In the genomic region with DNA sequence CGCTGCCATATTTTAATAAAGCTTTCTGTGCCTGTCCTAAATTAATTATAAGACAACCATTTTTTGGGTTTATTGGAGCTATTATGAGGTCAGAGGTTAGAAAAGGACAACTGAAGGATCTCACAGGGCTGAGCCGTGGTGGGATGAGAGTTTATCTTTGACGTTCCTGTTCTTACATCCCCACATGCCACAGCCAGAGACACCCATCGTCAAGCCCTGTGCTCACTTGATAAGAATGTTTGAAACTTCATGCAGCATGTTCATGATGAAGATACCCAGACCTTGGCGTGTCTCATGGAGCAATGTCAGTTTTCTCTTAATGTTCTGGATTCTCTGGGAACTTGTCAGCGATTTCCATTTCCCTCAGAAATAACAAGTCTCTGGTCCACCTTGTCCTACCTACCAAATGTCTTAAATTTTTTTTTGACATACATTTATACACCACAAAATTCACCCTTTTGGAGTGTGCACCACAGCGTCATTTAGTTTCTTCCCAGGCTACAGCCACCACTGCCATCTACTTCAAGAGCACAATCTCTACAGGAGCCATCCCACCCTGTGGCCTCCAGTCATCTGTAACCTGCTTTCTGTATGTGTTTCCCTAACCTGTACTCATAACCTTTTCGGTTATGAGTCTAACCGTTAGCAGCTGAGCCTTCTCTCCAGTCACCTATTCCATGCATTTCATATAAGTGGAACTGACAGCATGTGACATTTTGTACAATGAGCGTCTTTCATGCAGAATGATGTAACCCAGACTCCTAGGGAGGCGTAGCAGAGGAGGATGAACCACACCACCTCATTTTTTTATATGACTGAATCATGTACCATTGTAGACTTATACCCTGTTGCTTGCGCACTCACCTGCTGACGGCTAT, we compare ENCODE assay signal across 22 mouse cellular contexts. TPM values are rescaled to one million over a fixed set of nuclear protein-coding genes. Genes with fewer than 3 reads are reported as not detected.
DNase-seq lines count a peak whose midpoint lies in the region; ATAC-seq and TF ChIP-seq lines count a peak whose summit lies in the region.
"Had no signal": no experiment of that assay in that cellular context is flagged by ENCODE, and none has a peak within 500 bp of the region (broad histone marks: within the 10 kb centered on the region; RNA-seq: fewer than 3 reads in every experiment).

No protein-coding gene starts in this region.

- H3K36me3 ChIP-seq in intestine, embryonic 15.5 days, result no peaks in the 10 kb centered on the region
- H3K36me3 ChIP-seq in intestine, postnatal 0 days (ENCODE audit: control insufficient read depth, insufficient read depth), result no peaks in the 10 kb centered on the region
- no peaks in the 10 kb centered on the region for H3K36me3 ChIP-seq in liver, embryonic 11.5 days (ENCODE audit: control insufficient read depth, insufficient read depth, low read length)
- no peaks in the 10 kb centered on the region for H3K36me3 ChIP-seq in midbrain, embryonic 16.5 days (ENCODE audit: control insufficient read depth, insufficient read depth, low read length)
- H3K36me3 ChIP-seq: heart, embryonic 10.5 days; hindbrain, embryonic 12.5 days; limb, embryonic 15.5 days; midbrain, embryonic 12.5 days had no signal

- no peak overlapping the region for H3K9ac ChIP-seq in intestine, embryonic 15.5 days
- no peak overlapping the region for H3K9ac ChIP-seq in intestine, postnatal 0 days (ENCODE audit: low read depth, low read length)
- H3K9ac ChIP-seq in liver, embryonic 11.5 days (ENCODE audit: low read depth, low read length), result peak overlapping the region; percentile 12; the same call in 1 of the 2 replicates
- H3K9ac ChIP-seq in midbrain, embryonic 16.5 days (ENCODE audit: low read depth, low read length), result no peak overlapping the region
- H3K9ac ChIP-seq: hindbrain, embryonic 12.5 days; limb, embryonic 15.5 days; midbrain, embryonic 12.5 days had no signal

- WGBS in intestine, embryonic 15.5 days, result 79% methylated on average over 13 of the region's 13 CpGs
- WGBS in intestine, postnatal 0 days, result 81% methylated on average over 13 of the region's 13 CpGs
- 74% methylated on average over 13 of the region's 13 CpGs for WGBS in bone marrow, adult 2 months
- 66% methylated on average over 13 of the region's 13 CpGs for WGBS in liver, embryonic 11.5 days
- WGBS in midbrain, embryonic 16.5 days, result 86% methylated on average over 13 of the region's 13 CpGs

- no peak for DNase-seq in liver, embryonic 11.5 days (ENCODE audit: low spot score)
- peak; percentile 58 to 62 for DNase-seq in spleen, postnatal 10 days (ENCODE audit: low spot score in 2 of 2)
- DNase-seq in adrenal gland, postnatal 14 days, result no peak
- no peak for DNase-seq in cerebellum, postnatal 10 days
- DNase-seq: cerebellum, postnatal 14 days; gastrocnemius, postnatal 25 days; kidney, postnatal 10 days; lung, postnatal 36 days; right cerebral cortex, postnatal 14 days; thymus, postnatal 4 days had no signal

- no peak for TF ChIP-seq CTCF in intestine, postnatal 0 days (IDR thresholded peaks at IDR 0.05; ENCODE audit: low read depth)
- no peak for TF ChIP-seq CTCF in bone marrow, adult 2 months (IDR thresholded peaks at IDR 0.05; ENCODE audit: control insufficient read depth, insufficient read depth, low read length)

- H3K4me2 ChIP-seq in intestine, embryonic 15.5 days (replicated peaks), result no peak overlapping the region
- no peak overlapping the region for H3K4me2 ChIP-seq in intestine, postnatal 0 days (replicated peaks; ENCODE audit: low read depth)
- peak overlapping the region; percentile 54 for H3K4me2 ChIP-seq in liver, embryonic 11.5 days
- no peak overlapping the region for H3K4me2 ChIP-seq in midbrain, embryonic 16.5 days (ENCODE audit: low read length)
- H3K4me2 ChIP-seq: hindbrain, embryonic 12.5 days; limb, embryonic 15.5 days; midbrain, embryonic 12.5 days had no signal

- H3K9me3 ChIP-seq in intestine, embryonic 15.5 days, result no peaks in the 10 kb centered on the region
- H3K9me3 ChIP-seq in intestine, postnatal 0 days (ENCODE audit: control insufficient read depth), result no peaks in the 10 kb centered on the region
- no peaks in the 10 kb centered on the region for H3K9me3 ChIP-seq in liver, embryonic 11.5 days (ENCODE audit: control insufficient read depth, low read length)
- no peaks in the 10 kb centered on the region for H3K9me3 ChIP-seq in midbrain, embryonic 16.5 days (replicated peaks; ENCODE audit: control insufficient read depth, low read length, poor library complexity, severe bottlenecking)
- H3K9me3 ChIP-seq: heart, embryonic 10.5 days; hindbrain, embryonic 12.5 days; limb, embryonic 15.5 days; midbrain, embryonic 12.5 days had no signal

- peaks cover 15% of the 10 kb centered on the region for H3K27me3 ChIP-seq in intestine, embryonic 15.5 days (replicated peaks)
- H3K27me3 ChIP-seq in intestine, postnatal 0 days (replicated peaks; ENCODE audit: control insufficient read depth, insufficient read depth, low read length), result peaks cover 25% of the 10 kb centered on the region
- H3K27me3 ChIP-seq in liver, embryonic 11.5 days (replicated peaks; ENCODE audit: control insufficient read depth, insufficient read depth, low read length), result 0 out of 2 replicates have a peak, but pooled peaks cover 4% of the 10 kb centered on the region
- H3K27me3 ChIP-seq in midbrain, embryonic 16.5 days (ENCODE audit: control insufficient read depth, insufficient read depth, low read depth, low read length), result peaks cover 5% of the 10 kb centered on the region

- H3K4me3 ChIP-seq in intestine, embryonic 15.5 days (replicated peaks), result no peak overlapping the region
- no peak overlapping the region for H3K4me3 ChIP-seq in intestine, postnatal 0 days (ENCODE audit: low read depth, low read length)
- no peak overlapping the region for H3K4me3 ChIP-seq in bone marrow, adult 2 months (replicated peaks; ENCODE audit: control insufficient read depth, low read depth, low read length)
- no peak overlapping the region for H3K4me3 ChIP-seq in liver, embryonic 11.5 days (ENCODE audit: low read depth, low read length)
- H3K4me3 ChIP-seq in midbrain, embryonic 16.5 days (ENCODE audit: low read depth, low read length), result no peak overlapping the region
- H3K4me3 ChIP-seq: heart, embryonic 10.5 days; hindbrain, embryonic 12.5 days; limb, embryonic 15.5 days; midbrain, embryonic 12.5 days had no signal

- peak; percentile 37; the same call in 1 of the 2 replicates for ATAC-seq in intestine, embryonic 15.5 days
- ATAC-seq in intestine, postnatal 0 days, result no peak
- peak; percentile 91 for ATAC-seq in liver, embryonic 11.5 days (replicated peaks; ENCODE audit: low FRiP score)
- ATAC-seq in midbrain, embryonic 16.5 days, result no peak

- no peak for TF ChIP-seq POLR2A in bone marrow, adult 2 months (IDR thresholded peaks at IDR 0.05; ENCODE audit: borderline replicate concordance, control insufficient read depth, low read depth, low read length)

- H3K4me1 ChIP-seq in intestine, embryonic 15.5 days (replicated peaks), result peaks cover 6% of the 10 kb centered on the region; the same call in 1 of the 2 replicates
- H3K4me1 ChIP-seq in intestine, postnatal 0 days (replicated peaks; ENCODE audit: control insufficient read depth, insufficient read depth, low read length), result no peaks in the 10 kb centered on the region
- H3K4me1 ChIP-seq in bone marrow, adult 2 months (ENCODE audit: control insufficient read depth, insufficient read depth, low read length), result peaks cover 2% of the 10 kb centered on the region; the same call in 1 of the 2 replicates
- peaks cover 21% of the 10 kb centered on the region for H3K4me1 ChIP-seq in liver, embryonic 11.5 days (replicated peaks; ENCODE audit: control insufficient read depth, insufficient read depth, low read length)
- H3K4me1 ChIP-seq in midbrain, embryonic 16.5 days (ENCODE audit: control insufficient read depth, insufficient read depth, low read length), result no peaks in the 10 kb centered on the region
- H3K4me1 ChIP-seq: hindbrain, embryonic 12.5 days; limb, embryonic 15.5 days had no signal

- H3K27ac ChIP-seq in intestine, embryonic 15.5 days, result no peak overlapping the region
- no peak overlapping the region for H3K27ac ChIP-seq in intestine, postnatal 0 days (ENCODE audit: low read depth, low read length)
- H3K27ac ChIP-seq in bone marrow, adult 2 months (ENCODE audit: control insufficient read depth, insufficient read depth, low read depth, low read length, poor library complexity), result peak overlapping the region; percentile 77; the same call in 1 of the 2 replicates
- peak overlapping the region; percentile 86 for H3K27ac ChIP-seq in liver, embryonic 11.5 days (ENCODE audit: low read depth, low read length)
- no peak overlapping the region for H3K27ac ChIP-seq in midbrain, embryonic 16.5 days (ENCODE audit: low read length)
- H3K27ac ChIP-seq: heart, embryonic 10.5 days; hindbrain, embryonic 12.5 days; limb, embryonic 15.5 days; midbrain, embryonic 12.5 days had no signal

RNA-seq across cellular contexts. Expression of gene BC107364, which starts 22.9 kb away (rescaled TPM):
- 0.14 and 0.20 TPM in 2 replicates for polyA plus RNA-seq in intestine, embryonic 15.5 days (2015; fragmentation: Nextera tagmentation; extraction: Ambion mirVana)
- polyA plus RNA-seq in intestine, postnatal 0 days (2015; fragmentation: Nextera tagmentation; extraction: Ambion mirVana), result 0.54 and 0.56 TPM in 2 replicates
- polyA plus RNA-seq in bone marrow, adult 2 months (2011; ENCODE audit: insufficient read depth, insufficient read length, low replicate concordance, missing spikeins), result not detected in 2 replicates
- polyA plus RNA-seq in liver, embryonic 11.5 days (2014; fragmentation: Nextera tagmentation; extraction: Ambion mirVana), result not detected in 2 replicates
- total RNA-seq in adrenal gland, postnatal 14 days (2021), result not detected in 2 replicates
- not detected in 2 replicates for polyA plus RNA-seq in midbrain, embryonic 16.5 days (2015; fragmentation: Nextera tagmentation; extraction: Ambion mirVana)
- total RNA-seq: adrenal gland, adult 18-20 months; gastrocnemius, postnatal 25 days; layer of hippocampus, postnatal 10 days; left cerebral cortex, postnatal 14 days had no signal
- polyA plus RNA-seq: heart, embryonic 10.5 days; hindbrain, embryonic 12.5 days; intestine, embryonic 14.5 days; midbrain, embryonic 12.5 days had no signal

Comparison
In these comparisons a context has a peak if more than half of its experiments do, and no peak if none do; other contexts are left out.
1. ATAC-seq: peak in intestine, embryonic 15.5 days (single experiment) and liver, embryonic 11.5 days (single experiment); none in intestine, postnatal 0 days (single experiment) and midbrain, embryonic 16.5 days (single experiment).
2. H3K27ac ChIP-seq: peak in bone marrow, adult 2 months (single experiment) and liver, embryonic 11.5 days (single experiment); none in intestine, embryonic 15.5 days (single experiment), intestine, postnatal 0 days (single experiment) and midbrain, embryonic 16.5 days (single experiment).
3. DNase-seq: peak in spleen, postnatal 10 days (2 of 2); none in liver, embryonic 11.5 days (single experiment), adrenal gland, postnatal 14 days (single experiment) and cerebellum, postnatal 10 days (0 of 2).